Mouse (Mus musculus) neural tube, embryonic 12.5 days (tissue): ENCODE data around the gene Ttyh3. TPM values are rescaled to one million over a fixed set of nuclear protein-coding genes. Genes with fewer than 3 reads are reported as not detected.

ENCODE experiments used
- ATAC-seq: fragments of 200-750 bp; cut with Nextera tagmentation; 2 replicates; pipeline ENCODE4 v1.8.0; 2017; ENCODE audit warnings: low read depth, mild to moderate bottlenecking, moderate TSS enrichment, moderate library complexity; ENCODE audit not compliant: low FRiP score
- H3K27ac ChIP-seq: fragments of 300-500 bp; sonication (generic); 2 replicates; pipeline ENCODE4 v1.5.1; 2016
- H3K27me3 ChIP-seq: fragments of 300-500 bp; sonication (generic); replicated peaks from 2 replicates; pipeline ENCODE4 v1.6.1; 2016; ENCODE audit warnings: mild to moderate bottlenecking
- H3K36me3 ChIP-seq: fragments of 300-500 bp; sonication (generic); 2 replicates; pipeline ENCODE4 v1.6.1; 2016; ENCODE audit warnings: mild to moderate bottlenecking
- H3K4me1 ChIP-seq: fragments of 300-500 bp; sonication (generic); 2 replicates; pipeline ENCODE4 v1.6.1; 2016
- H3K4me2 ChIP-seq: fragments of 300-500 bp; sonication (generic); replicated peaks from 2 replicates; pipeline ENCODE4 v1.6.1; 2016; ENCODE audit warnings: mild to moderate bottlenecking
- H3K4me3 ChIP-seq: fragments of 300-500 bp; sonication (generic); 2 replicates; pipeline ENCODE4 v1.5.1; 2016
- H3K9ac ChIP-seq: fragments of 300-500 bp; sonication (generic); 2 replicates; pipeline ENCODE4 v1.6.1; 2016; ENCODE audit warnings: mild to moderate bottlenecking
- H3K9me3 ChIP-seq: fragments of 300-500 bp; sonication (generic); 2 replicates; pipeline ENCODE4 v1.6.1; 2016; ENCODE audit warnings: mild to moderate bottlenecking
- WGBS: fragments of 180-500 bp; shearing (Covaris S2); methylation state at CpG from one replicate; pipeline ENCODE4 v1.1.7; 2016; 5-methylcytosine and 5-hydroxymethylcytosine counted together
- polyA plus RNA-seq: library from polyadenylated mRNA; unstranded; fragments of >200 nt; fragmentation: Nextera tagmentation; extraction: Ambion mirVana; gene quantifications from 2 replicates; pipeline ENCODE4 v1.2.1, GENCODE M21; 2016

Ttyh3 gene
- polyA plus RNA-seq, 1 experiment from 2014 or later: 83.3 TPM

DNA sequence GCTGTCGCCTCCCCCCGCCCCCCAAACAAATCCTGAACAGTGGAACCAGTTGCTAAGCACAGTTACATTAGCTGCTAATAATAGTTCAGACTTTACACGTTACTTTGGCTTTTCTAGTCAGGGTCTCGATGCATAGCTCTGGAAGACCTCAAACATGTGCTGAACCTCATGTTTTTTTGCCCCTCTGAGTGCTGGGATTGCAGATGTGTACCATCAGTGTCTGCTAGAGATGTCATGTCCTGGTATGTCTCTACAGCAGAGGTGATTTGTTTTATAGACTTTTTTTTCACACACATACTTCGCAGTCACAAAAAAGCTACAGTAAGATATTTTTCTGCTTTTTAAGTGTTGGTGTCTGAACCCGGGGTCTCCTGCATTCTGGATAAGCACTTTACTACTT lies 23.3 kb upstream of the Ttyh3 start:
- 95% methylated on average over 6 of the region's 6 CpGs for WGBS
- Histone ChIP-seq H3K9me3 (0 out of 2 replicates have a peak, but pooled peaks cover 7% of the 10 kb centered on the region), H3K27ac (no peak overlapping the region), H3K4me3 (no peak overlapping the region), H3K4me2 (no peak overlapping the region), H3K36me3 (peaks cover 55% of the 10 kb centered on the region), H3K4me1 (no peaks in the 10 kb centered on the region), H3K27me3 (no peaks in the 10 kb centered on the region), H3K9ac (no peak overlapping the region)
- ATAC-seq: no peak

DNA sequence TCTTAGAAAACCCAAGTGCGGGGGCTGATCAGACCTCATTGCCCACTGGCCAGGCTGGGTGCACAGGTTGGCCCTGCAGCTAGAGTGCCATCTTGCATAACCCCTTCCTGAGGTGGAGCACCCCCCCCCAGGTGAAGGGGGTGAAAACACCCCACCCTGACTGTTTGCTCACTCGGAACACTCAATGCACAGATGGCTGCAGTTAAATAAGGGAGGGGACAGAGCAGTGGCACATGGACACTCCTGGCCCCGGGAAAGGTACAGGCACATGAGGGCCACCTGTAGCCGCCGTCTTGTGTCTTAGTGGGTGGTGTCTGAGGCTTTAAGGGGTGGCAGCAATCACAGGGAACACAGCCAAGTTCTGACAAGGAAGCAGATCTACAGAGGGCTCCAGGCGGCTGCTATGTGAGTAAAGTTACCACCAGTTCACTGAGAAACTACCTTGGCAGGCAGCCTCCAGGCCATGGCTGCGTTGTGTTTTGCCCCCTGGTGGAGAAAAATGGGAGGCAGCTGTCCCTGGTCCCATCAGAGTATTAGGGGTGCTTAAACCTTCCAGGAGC lies 14.9 kb upstream of the Ttyh3 start:
- WGBS: 73% methylated on average over 7 of the region's 7 CpGs
- no peak overlapping the region for H3K4me2 ChIP-seq
- H3K4me1 ChIP-seq: peaks cover 33% of the 10 kb centered on the region
- H3K9me3 ChIP-seq: no peaks in the 10 kb centered on the region
- no peak for ATAC-seq
- H3K27ac ChIP-seq: no peak overlapping the region
- peaks cover 8% of the 10 kb centered on the region for H3K36me3 ChIP-seq
- no peak overlapping the region for H3K9ac ChIP-seq
- H3K4me3 ChIP-seq: no peak overlapping the region
- H3K27me3 ChIP-seq: no peaks in the 10 kb centered on the region

DNA sequence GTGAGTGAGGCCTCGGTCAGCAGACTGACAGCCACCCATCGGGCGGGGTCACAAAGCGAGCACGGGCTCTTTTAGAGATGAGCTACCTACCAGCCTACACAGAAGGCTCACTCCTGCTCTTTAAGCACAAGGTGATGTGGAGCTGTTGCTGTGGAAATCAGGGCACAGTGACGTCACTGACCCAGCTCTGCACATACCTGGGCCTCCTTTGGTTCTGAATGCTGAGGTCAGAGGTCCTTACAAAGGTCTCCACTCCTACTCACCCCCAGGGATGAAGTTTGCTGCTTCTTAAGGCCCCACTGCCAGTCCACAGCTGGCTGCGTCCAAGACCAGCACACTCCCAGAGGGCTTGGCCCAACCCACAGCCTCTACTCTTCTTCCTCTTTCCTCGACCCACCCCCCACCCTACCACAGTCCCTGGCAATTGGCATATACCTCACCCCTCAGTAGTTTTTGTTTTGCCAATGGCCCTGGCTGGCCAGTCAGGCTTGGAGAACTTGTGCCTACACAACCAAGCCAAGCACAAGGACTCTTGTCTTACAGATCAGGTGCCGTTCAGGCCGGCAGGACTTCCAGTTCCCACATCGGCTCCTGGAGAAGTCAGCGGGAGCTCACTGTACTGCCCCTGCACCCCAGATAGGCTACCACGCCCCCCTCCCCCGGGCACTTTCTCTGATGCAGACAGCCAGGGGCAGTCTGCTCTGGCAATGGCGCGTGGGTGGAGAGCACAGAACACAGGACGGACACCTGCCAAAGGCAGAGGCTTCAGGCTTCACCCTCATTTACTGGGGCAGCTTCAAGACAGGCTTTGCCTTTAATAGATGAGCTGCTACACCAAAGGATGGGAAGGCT lies 14.1 kb upstream of the Ttyh3 start:
- H3K4me3 ChIP-seq: no peak overlapping the region
- H3K36me3 ChIP-seq: peaks cover 5% of the 10 kb centered on the region
- H3K9me3 ChIP-seq: no peaks in the 10 kb centered on the region
- no peak overlapping the region for H3K27ac ChIP-seq
- no peaks in the 10 kb centered on the region for H3K27me3 ChIP-seq
- no peak overlapping the region for H3K4me2 ChIP-seq
- 75% methylated on average over 17 of the region's 17 CpGs for WGBS
- H3K4me1 ChIP-seq: peaks cover 33% of the 10 kb centered on the region
- ATAC-seq: no peak
- 0 out of 2 replicates have a peak overlapping the region, but pooled peaks have one; percentile 13 for H3K9ac ChIP-seq

DNA sequence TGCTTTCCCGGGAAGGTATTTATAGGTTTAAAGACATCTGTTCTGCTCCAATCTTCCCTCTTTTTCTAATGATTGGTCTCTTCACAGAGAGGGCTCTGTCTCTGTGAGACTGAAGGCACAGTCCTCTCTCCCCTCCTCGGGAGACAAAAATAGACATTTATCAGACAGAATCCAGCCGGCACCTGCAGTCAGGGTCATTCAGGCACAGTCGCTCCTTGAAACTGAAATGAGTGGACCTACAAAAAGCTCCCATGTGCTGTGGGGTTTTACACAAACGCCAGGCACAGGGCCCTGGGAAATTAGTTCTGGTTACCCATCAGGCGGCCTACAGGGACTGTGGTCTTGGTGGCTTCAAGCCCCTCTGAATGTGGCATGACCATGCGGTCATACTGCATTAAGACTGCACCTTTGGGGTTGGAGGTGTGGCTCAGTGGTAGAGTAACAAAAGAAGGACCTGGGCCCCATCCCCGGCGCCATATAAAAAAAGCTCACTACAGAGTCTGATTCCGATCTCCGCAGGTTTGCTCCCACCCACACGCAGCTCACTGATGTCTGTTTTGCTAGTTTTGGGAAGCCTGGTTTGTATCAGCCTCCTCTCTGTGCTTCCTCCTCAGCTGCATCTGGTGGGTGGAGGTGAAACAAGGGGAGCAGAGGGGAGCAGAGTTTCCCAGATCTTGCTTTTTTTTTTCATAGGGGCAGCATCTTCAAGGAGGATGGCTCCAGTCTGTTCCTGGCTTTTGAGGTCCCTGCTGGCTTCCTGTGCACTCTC lies 13.2 kb upstream of the Ttyh3 start:
- Histone ChIP-seq H3K27me3 (no peaks in the 10 kb centered on the region), H3K9me3 (no peaks in the 10 kb centered on the region), H3K27ac (no peak overlapping the region), H3K9ac (0 out of 2 replicates have a peak overlapping the region, but pooled peaks have one; percentile 13), H3K4me1 (peaks cover 33% of the 10 kb centered on the region), H3K4me2 (no peak overlapping the region), H3K36me3 (peaks cover 5% of the 10 kb centered on the region; the same call in 1 of the 2 replicates), H3K4me3 (no peak overlapping the region)
- no peak for ATAC-seq
- 58% methylated on average over 12 of the region's 12 CpGs for WGBS

DNA sequence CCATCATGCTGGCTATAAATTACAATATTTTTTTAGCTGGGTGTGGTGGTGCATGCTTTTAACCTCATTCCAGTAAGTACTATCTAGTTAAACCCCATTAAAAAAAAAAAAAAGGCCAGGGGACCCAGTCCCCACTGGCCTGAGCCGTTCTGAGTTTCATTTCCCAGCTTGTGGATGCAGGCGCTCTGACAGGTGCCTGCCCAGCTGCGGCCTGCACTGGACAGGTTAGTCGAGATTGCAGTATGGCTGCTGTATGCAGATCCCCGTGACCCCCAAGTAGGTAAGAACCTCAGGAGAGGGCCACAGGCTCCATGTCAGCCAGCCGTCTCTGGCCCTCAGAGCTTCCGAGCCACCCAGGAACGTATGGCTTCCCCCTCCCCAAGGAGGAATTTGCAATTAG lies 12.6 kb upstream of the Ttyh3 start:
- no peak overlapping the region for H3K9ac ChIP-seq
- H3K27ac ChIP-seq: no peak overlapping the region
- H3K4me2 ChIP-seq: no peak overlapping the region
- no peak overlapping the region for H3K4me3 ChIP-seq
- WGBS: 82% methylated on average over 8 of the region's 8 CpGs
- peaks cover 5% of the 10 kb centered on the region; the same call in 1 of the 2 replicates for H3K36me3 ChIP-seq
- H3K9me3 ChIP-seq: no peaks in the 10 kb centered on the region
- no peaks in the 10 kb centered on the region for H3K27me3 ChIP-seq
- H3K4me1 ChIP-seq: peaks cover 33% of the 10 kb centered on the region
- no peak for ATAC-seq

DNA sequence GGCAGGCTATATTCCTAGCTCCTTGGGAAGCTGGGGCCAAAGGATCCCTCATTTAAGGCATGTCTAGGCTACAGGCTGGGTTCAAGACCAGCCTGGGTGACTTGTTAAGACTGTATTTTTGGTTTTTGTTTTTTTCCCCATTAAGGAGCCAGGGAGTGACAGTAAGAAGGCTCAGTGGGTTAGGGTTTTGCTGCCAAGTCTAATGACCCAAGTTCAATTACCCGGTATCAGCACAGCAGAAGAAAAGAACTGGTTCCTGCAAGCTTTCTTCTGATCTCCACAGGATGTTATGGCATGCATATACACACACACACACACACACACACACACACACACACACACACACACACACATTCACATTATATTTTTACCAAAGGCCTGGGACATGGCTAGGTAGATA lies 11.6 kb upstream of the Ttyh3 start:
- ATAC-seq: no peak
- Histone ChIP-seq H3K27ac (no peak overlapping the region), H3K4me1 (peaks cover 33% of the 10 kb centered on the region), H3K9me3 (no peaks in the 10 kb centered on the region), H3K27me3 (no peaks in the 10 kb centered on the region), H3K4me2 (no peak overlapping the region), H3K4me3 (no peak overlapping the region), H3K36me3 (peaks cover 5% of the 10 kb centered on the region; the same call in 1 of the 2 replicates), H3K9ac (no peak overlapping the region)
- WGBS: 83% methylated on average over 1 of the region's 1 CpGs

DNA sequence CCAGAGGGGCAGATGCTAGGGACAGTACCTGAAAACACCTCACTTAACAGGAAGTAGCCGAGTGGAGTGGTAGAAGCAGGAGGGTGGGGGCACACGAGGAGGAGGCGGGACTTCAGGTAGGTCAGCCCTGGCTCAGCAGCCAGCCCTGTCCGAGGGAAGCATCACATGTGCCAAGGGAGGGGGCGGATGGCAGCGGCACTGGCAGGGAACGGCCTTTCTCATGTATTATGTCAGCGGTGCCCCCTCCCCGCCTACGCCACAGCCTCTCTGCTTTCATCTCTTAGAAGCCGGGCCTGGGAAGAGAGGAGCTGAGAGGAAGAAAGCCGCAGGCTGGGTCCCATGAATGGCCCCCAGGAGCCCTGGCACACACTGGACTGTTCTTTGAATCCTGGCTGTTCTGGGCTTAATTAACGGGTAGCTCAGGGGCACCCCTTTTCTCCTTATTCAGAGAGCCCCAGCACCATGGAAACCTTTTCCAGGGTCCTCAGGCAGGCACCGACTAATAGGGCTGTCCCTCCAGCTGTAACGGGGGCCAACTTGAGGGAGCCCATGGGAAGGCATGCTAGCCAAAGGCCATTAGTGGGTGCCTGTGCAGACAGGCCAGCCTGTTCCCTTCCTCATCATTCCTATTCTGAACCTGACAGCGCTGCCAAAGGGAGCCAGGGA lies 10.9 kb upstream of the Ttyh3 start:
- H3K9ac ChIP-seq: 0 out of 2 replicates have a peak overlapping the region, but pooled peaks have one; percentile 26
- H3K27me3 ChIP-seq: no peaks in the 10 kb centered on the region
- peak; percentile 76 for ATAC-seq
- peaks cover 3% of the 10 kb centered on the region; the same call in 1 of the 2 replicates for H3K36me3 ChIP-seq
- WGBS: 28% methylated on average over 16 of the region's 16 CpGs
- H3K4me3 ChIP-seq: no peak overlapping the region
- H3K9me3 ChIP-seq: no peaks in the 10 kb centered on the region
- H3K27ac ChIP-seq: no peak overlapping the region; the same call in 1 of the 2 replicates
- H3K4me1 ChIP-seq: peaks cover 33% of the 10 kb centered on the region
- H3K4me2 ChIP-seq: peak overlapping the region; percentile 31; the same call in 1 of the 2 replicates

DNA sequence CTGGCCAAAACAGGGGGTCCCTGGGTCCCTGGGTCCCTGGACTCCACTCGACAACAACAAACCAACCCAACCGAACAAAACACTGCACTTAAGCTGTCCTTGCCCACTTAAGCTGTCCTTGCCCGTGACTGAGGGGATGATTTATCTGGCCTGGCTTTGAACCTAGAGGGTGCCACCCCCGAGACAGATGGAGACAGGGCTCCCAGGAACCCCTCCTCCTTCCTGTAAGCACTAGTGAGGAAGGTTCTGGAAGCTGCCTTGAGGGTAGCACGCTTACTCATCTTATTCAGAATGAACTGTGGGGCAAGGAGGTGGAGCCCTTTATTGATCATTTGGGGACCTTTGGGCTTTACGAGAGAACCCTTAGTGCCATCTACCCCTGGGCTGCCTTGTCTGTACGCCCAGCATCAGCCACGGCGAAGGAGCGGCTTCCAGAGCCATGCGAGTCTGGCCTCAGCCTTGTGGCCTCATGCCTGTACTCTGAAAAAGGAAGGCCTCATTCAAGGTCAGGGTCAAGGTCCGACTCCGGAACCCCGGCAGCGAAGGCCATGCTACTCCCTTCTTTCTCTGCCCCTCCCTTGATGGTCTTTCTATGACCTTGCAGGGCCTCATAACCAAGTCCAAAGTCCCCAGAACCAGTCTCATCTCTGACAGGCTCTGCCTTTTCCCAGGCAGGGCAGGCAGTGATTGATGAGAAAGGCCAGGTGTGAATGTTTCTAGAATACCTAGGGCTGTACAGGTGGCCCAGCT lies 5.4 kb upstream of the Ttyh3 start:
- ATAC-seq: no peak
- Histone ChIP-seq H3K9ac (no peak overlapping the region), H3K4me2 (no peak overlapping the region), H3K36me3 (no peaks in the 10 kb centered on the region), H3K9me3 (no peaks in the 10 kb centered on the region), H3K27ac (no peak overlapping the region), H3K4me1 (peaks cover 10% of the 10 kb centered on the region), H3K27me3 (no peaks in the 10 kb centered on the region), H3K4me3 (no peak overlapping the region)
- 68% methylated on average over 15 of the region's 15 CpGs for WGBS

DNA sequence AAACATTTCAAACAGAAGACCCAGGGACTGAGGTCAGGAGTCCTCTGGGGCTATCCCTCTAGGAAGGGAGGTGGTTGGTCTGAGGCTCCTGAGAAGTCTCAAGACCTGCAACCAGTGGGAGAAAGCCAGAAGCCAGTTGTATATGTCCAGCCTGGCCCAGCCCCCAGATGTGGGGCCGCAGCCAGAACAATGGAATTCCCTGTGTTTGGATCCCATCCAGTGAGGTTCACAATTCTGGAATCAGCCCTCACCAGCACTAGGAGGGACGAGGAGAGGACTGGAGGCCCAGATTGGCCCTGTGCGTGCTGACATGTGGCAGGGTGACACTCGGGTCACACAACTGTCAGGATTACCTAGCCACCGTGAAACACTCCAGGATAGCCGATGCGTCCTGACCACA lies 3.8 kb upstream of the Ttyh3 start:
- Histone ChIP-seq H3K27me3 (no peaks in the 10 kb centered on the region), H3K27ac (no peak overlapping the region), H3K36me3 (no peaks in the 10 kb centered on the region), H3K4me3 (no peak overlapping the region), H3K9me3 (no peaks in the 10 kb centered on the region), H3K4me2 (no peak overlapping the region), H3K9ac (no peak overlapping the region), H3K4me1 (peaks cover 11% of the 10 kb centered on the region)
- 83% methylated on average over 7 of the region's 7 CpGs for WGBS
- ATAC-seq: no peak

DNA sequence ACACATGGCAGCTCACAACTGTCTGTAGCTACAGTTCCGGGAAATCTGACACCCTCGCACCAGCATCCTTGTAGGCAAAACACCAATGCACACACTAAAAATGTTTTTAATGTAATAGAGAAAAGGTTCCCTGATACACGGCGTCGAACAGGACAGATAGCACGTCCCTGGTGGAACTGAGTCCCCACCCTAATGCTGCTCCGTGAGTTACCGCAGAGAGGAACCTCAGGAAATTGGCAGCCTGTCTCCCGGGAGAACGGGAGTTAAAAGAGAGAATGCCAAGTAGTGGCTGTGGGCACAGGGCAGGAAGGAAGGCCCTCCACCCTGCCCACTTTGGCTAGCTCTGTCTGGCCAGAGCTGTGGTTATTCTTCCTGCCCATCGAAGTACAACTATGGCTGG lies 2.4 kb upstream of the Ttyh3 start:
- H3K27me3 ChIP-seq: no peaks in the 10 kb centered on the region
- H3K27ac ChIP-seq: no peak overlapping the region
- 0 out of 2 replicates have a peak, but pooled peaks cover 1% of the 10 kb centered on the region for H3K36me3 ChIP-seq
- no peak for ATAC-seq
- no peak overlapping the region for H3K9ac ChIP-seq
- no peak overlapping the region for H3K4me2 ChIP-seq
- peaks cover 24% of the 10 kb centered on the region for H3K4me1 ChIP-seq
- no peak overlapping the region for H3K4me3 ChIP-seq
- no peaks in the 10 kb centered on the region for H3K9me3 ChIP-seq
- 88% methylated on average over 11 of the region's 11 CpGs for whole genome bisulfite sequencing

DNA sequence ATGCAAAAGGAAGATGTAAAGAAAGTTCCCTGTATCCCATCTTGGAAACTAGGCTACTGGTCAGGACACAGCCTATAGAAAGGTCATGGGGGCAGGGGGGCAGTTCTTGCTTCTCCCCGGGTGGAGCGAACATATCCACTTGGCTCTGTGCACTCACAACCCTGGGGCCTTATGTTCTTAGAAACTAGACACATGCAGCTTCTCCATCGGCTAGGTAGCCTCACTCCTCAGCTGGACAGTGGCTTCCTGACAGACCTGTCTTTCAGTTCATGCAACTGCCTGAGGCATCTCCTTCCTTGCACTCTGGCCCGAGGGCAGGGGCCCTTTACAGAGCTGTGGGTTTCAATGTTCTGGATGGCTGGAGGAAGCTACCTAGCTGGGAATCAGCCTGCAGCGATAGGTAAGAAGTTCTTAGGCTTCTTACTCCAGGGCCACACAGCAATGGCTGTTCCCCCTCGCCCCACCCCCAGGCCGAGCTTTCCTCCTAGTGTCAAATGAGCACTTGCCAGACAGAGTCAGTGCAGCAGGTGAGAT lies 1.1 kb upstream of the Ttyh3 start:
- Histone ChIP-seq H3K36me3 (peaks cover 12% of the 10 kb centered on the region), H3K4me2 (peak overlapping the region; percentile 96), H3K27ac (peak overlapping the region; percentile 75; the same call in 1 of the 2 replicates), H3K9me3 (no peaks in the 10 kb centered on the region), H3K4me3 (0 out of 2 replicates have a peak overlapping the region, but pooled peaks have one; percentile 98), H3K27me3 (no peaks in the 10 kb centered on the region), H3K4me1 (peaks cover 37% of the 10 kb centered on the region), H3K9ac (peak overlapping the region; percentile 61)
- no peak for ATAC-seq
- 62% methylated on average over 7 of the region's 7 CpGs for WGBS
